Mouse (Mus musculus): Measurements from ENCODE around the gene Ubald2.
"Not testable (repeated sequence)": the region's sequence is repeated elsewhere in the genome, so short reads cannot be mapped to it uniquely, and the experiment has no call there.

Gene Ubald2

DNA sequence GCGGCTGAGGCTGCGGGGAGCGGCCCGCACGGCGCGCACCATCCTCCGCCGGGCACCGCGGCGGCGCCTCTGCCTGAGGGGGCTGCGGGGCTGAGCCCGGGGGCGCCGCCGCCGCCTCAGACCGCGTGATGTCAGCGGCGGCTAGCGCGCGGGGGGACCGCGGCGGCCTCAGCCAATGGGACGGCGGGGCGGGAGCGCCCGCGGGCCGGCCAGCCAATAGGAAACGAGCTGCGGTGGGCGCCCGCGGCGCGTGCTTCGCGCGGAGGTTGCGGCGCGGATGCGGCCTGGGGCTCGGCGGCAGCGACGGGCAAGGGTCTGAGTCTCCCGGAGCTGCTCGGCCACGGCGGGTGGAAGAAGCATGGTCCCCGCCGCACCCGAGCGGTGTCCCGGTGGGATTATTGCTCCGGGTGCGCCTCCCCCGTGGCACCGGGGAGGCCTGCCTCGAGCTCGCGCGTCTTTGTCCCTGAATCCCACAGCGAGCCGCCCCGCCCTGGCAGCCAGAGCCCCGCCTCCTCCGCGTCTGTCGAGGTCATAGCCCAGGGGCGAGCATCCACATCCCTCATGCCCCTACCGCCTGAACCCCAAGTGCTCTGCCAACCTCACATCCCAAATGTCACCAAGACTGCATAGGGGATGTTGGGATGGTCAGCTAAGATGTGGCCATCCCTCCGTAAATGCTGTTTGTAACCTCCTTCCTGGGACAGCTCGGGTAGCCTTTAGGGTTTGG lies 20.8 kb upstream of the Ubald2 start, which contains the start of gene Rnf157:
Gene Rnf157, minus strand, starts transcription at position 129 of the 727 bp plus-strand sequence.
- peak; percentile 88 for ATAC-seq (ENCODE audit: insufficient number of reproducible peaks, low FRiP score, low TSS enrichment)

DNA sequence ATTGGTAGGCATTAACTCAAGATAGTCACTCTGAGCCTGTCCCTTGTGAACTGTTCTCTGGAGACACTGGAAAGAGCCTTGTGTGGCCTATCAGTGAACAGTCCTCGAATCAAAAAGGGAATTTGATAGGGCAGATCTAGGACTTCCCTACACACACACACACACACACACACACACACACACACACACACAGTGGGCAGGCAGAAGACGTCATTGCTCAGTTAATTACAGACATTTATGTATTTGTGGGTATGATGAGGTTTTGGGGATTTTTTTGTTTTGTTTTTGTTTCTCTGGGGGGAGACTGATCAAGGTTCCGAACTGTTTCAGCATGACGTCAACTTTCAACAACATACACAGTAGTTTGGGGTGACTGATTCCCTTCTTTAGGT lies 20.3 kb upstream of the Ubald2 start:
- ATAC-seq (ENCODE audit: insufficient number of reproducible peaks, low FRiP score, low TSS enrichment), result no peak

- ATAC-seq (ENCODE audit: insufficient number of reproducible peaks, low FRiP score, low TSS enrichment), result no peak
Observed at GRCm38 (mm10) chr11:116416196-116416943, 17.5 kb upstream of the Ubald2 start.

GRCm38 (mm10) chr11:116417054-116417453 lies 16.8 kb upstream of the Ubald2 start:
- ATAC-seq (ENCODE audit: insufficient number of reproducible peaks, low FRiP score, low TSS enrichment), result no peak

GRCm38 (mm10) chr11:116418194-116418840 lies 15.6 kb upstream of the Ubald2 start:
- ATAC-seq (ENCODE audit: insufficient number of reproducible peaks, low FRiP score, low TSS enrichment), result no peak

GRCm38 (mm10) chr11:116418841-116419462 lies 14.9 kb upstream of the Ubald2 start:
- ATAC-seq (ENCODE audit: insufficient number of reproducible peaks, low FRiP score, low TSS enrichment), result no peak

- no peak for ATAC-seq (ENCODE audit: insufficient number of reproducible peaks, low FRiP score, low TSS enrichment)
Observed at GRCm38 (mm10) chr11:116421102-116421501, 12.8 kb upstream of the Ubald2 start.

- ATAC-seq (ENCODE audit: insufficient number of reproducible peaks, low FRiP score, low TSS enrichment), result no peak
Observed at GRCm38 (mm10) chr11:116422562-116422961, 11.3 kb upstream of the Ubald2 start.

GRCm38 (mm10) chr11:116423214-116423613 lies 10.7 kb upstream of the Ubald2 start:
- no peak for ATAC-seq (ENCODE audit: insufficient number of reproducible peaks, low FRiP score, low TSS enrichment)

GRCm38 (mm10) chr11:116423782-116424620 lies 9.9 kb upstream of the Ubald2 start:
- ATAC-seq (ENCODE audit: insufficient number of reproducible peaks, low FRiP score, low TSS enrichment), result no peak

- no peak for ATAC-seq (ENCODE audit: insufficient number of reproducible peaks, low FRiP score, low TSS enrichment)
Observed at GRCm38 (mm10) chr11:116424621-116425407, 9.1 kb upstream of the Ubald2 start.

GRCm38 (mm10) chr11:116426328-116426727 lies 7.6 kb upstream of the Ubald2 start:
- ATAC-seq (ENCODE audit: insufficient number of reproducible peaks, low FRiP score, low TSS enrichment), result not testable (repeated sequence)

DNA sequence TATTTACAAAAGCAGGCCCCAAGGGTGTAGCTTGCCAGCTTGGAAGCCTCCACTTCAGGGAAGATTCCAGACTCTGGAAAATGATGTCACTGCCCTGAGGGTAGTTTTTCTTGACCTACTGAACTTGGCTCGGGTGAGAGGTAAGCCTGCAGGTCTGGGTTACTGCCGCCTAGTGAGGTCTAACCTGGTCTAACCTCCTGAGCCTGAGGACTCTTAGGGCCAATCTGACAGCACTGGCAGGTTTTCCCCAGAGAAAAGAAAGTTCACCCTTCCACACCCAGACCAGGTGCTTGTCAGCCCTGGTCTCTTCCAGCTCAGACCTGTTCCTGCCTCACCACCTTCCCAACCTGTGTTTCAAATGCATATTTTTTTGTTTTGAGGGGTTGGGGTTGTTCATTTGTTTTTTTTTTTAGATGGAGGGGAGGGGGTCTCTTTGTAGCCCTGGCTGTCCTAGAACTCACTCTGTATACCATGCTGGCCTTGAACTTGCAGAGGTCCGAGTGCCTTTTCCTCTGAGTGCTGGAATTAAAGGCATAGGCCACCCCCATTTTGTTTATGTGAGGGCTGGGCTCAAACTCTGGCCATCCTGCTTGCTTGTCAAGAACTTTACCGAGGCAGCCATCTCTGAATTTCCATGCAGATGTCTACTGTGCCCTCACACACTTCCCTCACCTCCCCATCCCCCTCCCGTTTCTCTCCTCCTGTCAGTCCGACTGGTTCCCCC lies 6.9 kb upstream of the Ubald2 start:
- no peak for ATAC-seq (ENCODE audit: insufficient number of reproducible peaks, low FRiP score, low TSS enrichment)

DNA sequence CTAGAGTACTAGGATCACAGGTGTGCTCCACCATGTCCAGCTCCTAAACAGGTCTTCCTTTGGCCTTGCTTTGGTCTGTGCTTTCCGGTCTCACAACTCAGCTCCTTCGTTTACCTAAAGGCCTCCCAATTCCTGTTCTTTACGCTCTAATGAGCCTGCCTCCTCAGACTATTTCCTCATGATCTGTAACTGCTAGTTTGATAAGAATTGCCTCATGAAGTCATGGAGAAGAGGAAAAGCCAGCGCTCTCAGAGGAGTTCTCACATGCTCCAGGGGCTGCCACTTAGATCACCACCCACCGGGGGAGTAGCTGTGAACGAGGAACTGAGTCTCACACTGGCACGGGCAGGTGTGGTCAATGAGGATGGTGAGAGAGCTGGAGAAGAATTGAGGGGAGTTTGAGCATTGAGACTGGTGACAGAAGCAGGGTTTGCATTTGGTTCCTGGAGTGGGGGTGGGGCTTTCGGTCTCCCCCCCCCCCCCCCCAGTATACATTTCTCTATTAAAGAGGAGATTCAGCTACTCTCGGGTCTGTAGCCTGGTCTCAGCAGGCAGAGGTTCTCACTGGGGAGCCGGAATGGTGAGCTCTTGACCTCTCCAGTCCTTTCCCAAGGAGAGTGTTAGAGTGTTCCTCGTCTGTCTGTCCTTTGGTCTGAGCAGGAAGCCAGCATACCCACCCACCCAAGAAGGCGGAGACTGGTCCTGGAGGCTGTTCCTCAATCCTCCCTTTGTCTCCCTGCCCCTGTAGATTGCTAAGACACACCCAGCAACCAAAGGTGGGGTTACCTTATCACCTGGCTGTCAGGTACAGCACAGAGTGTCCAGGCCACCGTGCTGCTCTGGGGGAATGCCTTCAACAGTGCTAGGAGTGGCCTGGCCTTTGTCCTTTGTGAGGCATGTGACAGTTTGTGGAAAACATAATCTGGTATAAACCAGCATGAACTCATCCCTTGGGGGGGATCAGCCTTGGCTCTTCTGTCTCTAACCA lies 4.7 kb upstream of the Ubald2 start:
- no peak for ATAC-seq (ENCODE audit: insufficient number of reproducible peaks, low FRiP score, low TSS enrichment)

DNA sequence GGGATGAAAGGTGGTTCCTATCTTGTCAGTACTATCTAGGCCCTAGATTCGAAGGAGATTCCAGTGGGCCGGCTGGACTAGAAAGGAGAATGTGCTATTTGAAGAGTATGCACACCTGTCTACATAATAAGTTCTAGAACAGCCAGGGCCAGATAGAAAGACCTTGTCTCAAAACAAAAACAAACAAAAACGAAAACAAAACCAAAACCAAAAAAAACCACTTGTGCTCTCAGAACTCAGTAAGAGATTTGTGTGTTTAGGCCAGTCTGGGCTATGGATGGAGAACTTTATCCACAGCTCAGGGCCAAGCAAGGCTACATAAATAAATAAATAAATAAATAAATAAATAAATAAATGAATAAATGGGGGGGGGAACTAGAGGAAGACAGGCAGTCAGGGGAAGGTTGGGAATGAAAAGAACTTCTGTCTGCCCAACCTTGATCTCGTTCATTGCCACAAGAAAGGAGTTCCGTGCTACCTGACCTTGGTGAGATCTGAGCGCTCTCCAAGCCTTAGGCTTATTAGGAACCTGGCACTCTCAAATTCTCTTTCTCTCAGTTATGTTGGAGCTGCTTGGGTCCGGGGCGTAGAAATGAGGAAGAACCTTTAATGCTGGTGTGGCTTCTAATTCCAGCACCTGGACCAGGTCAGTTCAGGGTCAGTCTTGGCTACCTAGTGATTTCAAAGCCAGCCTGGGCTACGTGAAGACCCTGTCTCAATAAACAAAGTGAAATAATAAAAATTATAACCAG lies 3.9 kb upstream of the Ubald2 start:
- ATAC-seq (ENCODE audit: insufficient number of reproducible peaks, low FRiP score, low TSS enrichment), result no peak

DNA sequence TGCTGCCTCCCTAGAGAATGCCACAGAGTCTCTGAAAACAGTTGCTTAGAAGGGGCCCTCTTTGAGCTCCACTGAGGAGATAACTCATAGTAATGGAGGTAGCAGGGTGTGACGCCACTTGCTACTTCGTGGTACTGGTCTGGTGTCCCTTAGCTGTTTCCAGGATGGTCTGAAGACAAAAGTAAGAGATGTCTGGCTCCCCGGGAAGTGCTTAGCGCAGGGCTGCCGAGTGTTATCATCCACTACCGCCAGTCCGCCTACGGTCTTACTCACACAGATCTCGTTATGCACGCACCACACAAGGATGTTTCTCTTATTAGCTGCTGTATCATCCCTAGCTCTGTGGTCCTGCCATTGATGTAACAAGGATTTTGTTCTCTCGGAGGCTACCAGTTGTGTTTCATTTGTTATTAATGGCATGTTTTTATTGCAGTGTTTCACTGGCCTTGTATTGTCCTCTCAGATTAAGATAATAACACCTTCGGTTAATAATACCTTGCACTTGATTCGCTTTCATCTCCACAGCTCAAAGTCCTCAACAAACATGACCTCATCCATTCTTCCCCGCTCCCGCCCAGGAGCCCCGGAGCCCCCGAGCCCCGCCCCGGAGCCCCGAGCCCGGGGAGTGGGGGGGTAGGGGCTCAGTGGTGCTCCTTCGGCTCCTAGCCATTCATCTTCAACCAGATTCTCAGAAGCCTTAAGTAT lies 3.0 kb upstream of the Ubald2 start:
- no peak for ATAC-seq (ENCODE audit: insufficient number of reproducible peaks, low FRiP score, low TSS enrichment)

Data from cerebellum, adult (tissue).